Mouse (Mus musculus) kidney, embryonic 16.5 days (tissue): ENCODE measurements around the gene Mettl2. TPM values are rescaled to one million over a fixed set of nuclear protein-coding genes. Genes with fewer than 3 reads are reported as not detected.
"Not testable (repeated sequence)": the region's sequence is repeated elsewhere in the genome, so short reads cannot be mapped to it uniquely, and the experiment has no call there.

Source experiments
- ATAC-seq: fragments of 200-750 bp; cut with Nextera tagmentation; 2 replicates; pipeline ENCODE4 v1.8.0; 2017; ENCODE audit warnings: moderate TSS enrichment; ENCODE audit not compliant: low FRiP score, low TSS enrichment
- H3K27ac ChIP-seq: fragments of 300-500 bp; sonication (generic); 2 replicates; pipeline ENCODE4 v1.5.1; 2014; ENCODE audit warnings: low read length
- H3K27me3 ChIP-seq: fragments of 300-500 bp; sonication (generic); 2 replicates; pipeline ENCODE4 v1.6.1; 2014; ENCODE audit warnings: low read length, control low read depth, mixed read lengths; ENCODE audit not compliant: insufficient read depth
- H3K36me3 ChIP-seq: fragments of 300-500 bp; sonication (generic); 2 replicates; pipeline ENCODE4 v1.6.1; 2014; ENCODE audit warnings: low read length, control low read depth, mixed read lengths; ENCODE audit not compliant: insufficient read depth
- H3K4me1 ChIP-seq: fragments of 300-500 bp; sonication (generic); 2 replicates; pipeline ENCODE4 v1.6.1; 2014; ENCODE audit warnings: low read length, control low read depth, mixed read lengths; ENCODE audit not compliant: insufficient read depth
- H3K4me2 ChIP-seq: fragments of 300-500 bp; sonication (generic); replicated peaks from 2 replicates; pipeline ENCODE4 v1.6.1; 2014; ENCODE audit warnings: low read depth, low read length
- H3K4me3 ChIP-seq: fragments of 300-500 bp; sonication (generic); 2 replicates; pipeline ENCODE4 v1.5.1; 2014; ENCODE audit warnings: mild to moderate bottlenecking, low read length
- H3K9ac ChIP-seq: fragments of 300-500 bp; sonication (generic); replicated peaks from 2 replicates; pipeline ENCODE4 v1.6.1; 2014; ENCODE audit warnings: low read length
- H3K9me3 ChIP-seq: fragments of 300-500 bp; sonication (generic); 2 replicates; pipeline ENCODE4 v1.6.1; 2016; ENCODE audit warnings: low read length, control low read depth
- WGBS: fragments of 180-500 bp; shearing (Covaris S2); extraction: QIAGEN DNeasy Blood & Tissue Kit; methylation state at CpG from one replicate; pipeline ENCODE4 v1.1.7; 2014; 5-methylcytosine and 5-hydroxymethylcytosine counted together
- polyA plus RNA-seq: library from polyadenylated mRNA; unstranded; fragments of >200 nt; fragmentation: Nextera tagmentation; extraction: Ambion mirVana; gene quantifications from 2 replicates; pipeline ENCODE4 v1.2.1, GENCODE M21; 2015

The Mettl2 gene
- polyA plus RNA-seq: 44.7 and 45.7 TPM in 2 replicates

DNA sequence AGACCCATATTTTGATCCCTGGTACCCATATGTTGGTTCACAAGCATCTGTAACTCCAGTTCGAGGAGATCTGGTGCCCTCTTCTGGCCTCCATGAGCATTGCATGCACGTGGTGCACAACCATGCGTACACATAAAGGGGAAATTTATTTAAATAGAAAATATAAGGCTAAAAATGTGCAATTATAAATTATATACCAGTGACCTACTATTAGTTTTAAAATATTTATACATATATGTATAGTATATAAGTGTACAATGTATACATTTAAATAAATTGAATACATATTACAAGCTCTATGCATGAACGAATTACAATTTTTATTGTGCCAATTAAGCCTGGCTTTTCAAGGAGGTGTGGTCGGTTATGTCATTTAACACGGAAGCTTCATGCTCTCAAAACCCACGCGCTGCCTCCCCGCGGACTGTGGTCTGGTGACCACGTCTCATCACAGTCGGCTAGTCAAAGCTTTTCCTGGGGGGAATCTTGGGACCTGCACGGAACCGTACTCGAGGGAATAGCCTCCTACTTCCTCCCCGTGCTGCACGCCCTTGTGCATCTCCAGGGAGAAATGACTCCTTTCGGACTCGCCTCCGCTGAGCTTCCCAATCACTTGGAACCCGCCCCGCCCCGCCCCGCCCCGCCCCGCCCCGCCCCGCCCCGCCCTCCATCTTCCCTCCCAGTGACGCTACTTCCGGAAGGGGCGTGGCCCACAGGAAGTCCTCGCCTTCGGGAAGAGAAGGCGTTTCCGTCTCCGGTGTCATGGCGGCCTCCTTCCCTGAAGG, at the start of gene Mettl2:
Mettl2 (plus strand) TSS at position 691 of the 785 bp plus-strand sequence.
- H3K27me3 ChIP-seq: no peaks in the 10 kb centered on the region
- peaks cover 15% of the 10 kb centered on the region for H3K4me1 ChIP-seq
- peak; percentile 93 for ATAC-seq
- 2% methylated on average over 29 of the region's 38 CpGs for WGBS
- H3K9me3 ChIP-seq: 0 out of 2 replicates have a peak, but pooled peaks cover 2% of the 10 kb centered on the region
- H3K27ac ChIP-seq: peak within 1 kb of the TSS; percentile 80
- peak within 1 kb of the TSS; percentile 95 for H3K4me2 ChIP-seq
- H3K36me3 ChIP-seq: peaks cover 13% of the 10 kb centered on the region
- peak within 1 kb of the TSS; percentile 84 for H3K9ac ChIP-seq
- peak within 1 kb of the TSS; percentile 99 for H3K4me3 ChIP-seq

DNA sequence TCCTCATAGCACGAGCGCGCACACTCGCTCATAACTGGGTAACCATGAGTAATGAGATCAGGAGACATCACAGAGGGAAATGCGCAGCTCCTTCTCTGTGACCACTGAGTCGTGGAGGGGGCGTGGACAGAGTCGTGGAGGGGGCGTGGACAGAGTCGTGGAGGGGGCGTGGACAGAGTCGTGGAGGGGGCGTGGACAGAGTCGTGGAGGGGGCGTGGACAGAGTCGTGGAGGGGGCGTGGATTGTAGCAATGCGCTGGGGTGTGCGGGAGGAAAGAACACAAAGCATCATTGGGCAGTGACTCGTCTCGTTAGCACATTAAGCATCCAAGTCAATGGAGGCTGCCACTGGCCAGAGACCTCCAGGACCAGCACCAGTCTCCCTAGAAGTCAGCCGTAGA, 13.8 kb upstream of the Mettl2 start:
- H3K4me1 ChIP-seq, ATAC-seq, H3K9ac ChIP-seq, H3K9me3 ChIP-seq, H3K27me3 ChIP-seq, H3K4me2 ChIP-seq, H3K36me3 ChIP-seq, H3K27ac ChIP-seq, H3K4me3 ChIP-seq: not testable (repeated sequence)
- 73% methylated on average over 16 of the region's 22 CpGs for WGBS

DNA sequence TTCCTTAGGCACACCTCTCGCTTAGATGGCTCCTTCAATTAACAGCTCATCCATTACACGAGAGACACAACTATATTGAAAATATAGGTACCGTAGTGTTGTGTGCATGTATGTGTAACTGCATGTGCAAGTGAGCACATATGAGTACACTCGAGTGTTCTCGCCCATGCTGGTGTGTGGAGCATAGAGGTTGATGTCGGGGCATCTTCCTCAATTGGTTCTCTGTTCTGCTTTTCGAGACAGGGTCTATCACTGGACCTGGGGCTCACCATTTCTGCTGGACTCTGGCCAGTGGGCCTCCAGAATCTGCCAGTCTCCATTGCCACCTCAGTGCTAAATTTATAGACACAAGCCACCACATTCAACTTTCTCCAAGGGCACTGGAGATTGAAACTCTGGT, 8.4 kb upstream of the Mettl2 start:
- Histone ChIP-seq H3K9me3 (no peaks in the 10 kb centered on the region), H3K27me3 (no peaks in the 10 kb centered on the region), H3K27ac (no peak overlapping the region), H3K36me3 (no peaks in the 10 kb centered on the region), H3K4me2 (no peak overlapping the region), H3K9ac (no peak overlapping the region), H3K4me3 (no peak overlapping the region), H3K4me1 (no peaks in the 10 kb centered on the region)
- no peak for ATAC-seq
- whole genome bisulfite sequencing: 85% methylated on average over 7 of the region's 7 CpGs

DNA sequence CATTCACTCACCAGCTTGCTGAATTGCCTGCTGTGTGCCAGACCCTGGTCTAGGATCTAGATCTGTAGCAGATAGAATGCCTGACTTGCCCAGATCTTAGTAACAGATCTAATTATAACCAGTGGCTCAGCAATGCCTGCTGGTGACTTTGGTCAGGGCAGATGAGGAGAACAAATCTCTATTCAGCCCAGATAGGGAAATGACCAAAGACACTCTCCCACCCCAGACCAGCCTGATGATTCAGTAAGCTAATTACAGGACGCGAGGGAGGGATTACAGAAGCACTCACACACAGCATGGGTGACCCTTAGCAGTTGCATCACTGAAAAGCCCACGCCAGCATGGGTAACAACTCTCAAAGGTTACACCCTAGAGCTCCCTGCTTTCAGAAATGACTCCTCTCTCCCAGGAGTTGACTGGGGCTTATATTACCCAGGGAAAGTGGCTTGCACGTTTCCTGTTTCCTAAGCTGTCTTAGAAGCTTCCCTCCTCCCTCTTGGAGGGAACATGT, 5.6 kb upstream of the Mettl2 start:
- H3K4me1 ChIP-seq: 0 out of 2 replicates have a peak, but pooled peaks cover 3% of the 10 kb centered on the region
- no peak overlapping the region for H3K27ac ChIP-seq
- H3K4me3 ChIP-seq: no peak overlapping the region
- H3K36me3 ChIP-seq: no peaks in the 10 kb centered on the region
- 0 out of 2 replicates have a peak, but pooled peaks cover 2% of the 10 kb centered on the region for H3K9me3 ChIP-seq
- no peak overlapping the region for H3K4me2 ChIP-seq
- no peaks in the 10 kb centered on the region for H3K27me3 ChIP-seq
- no peak overlapping the region; the same call in 1 of the 2 replicates for H3K9ac ChIP-seq
- WGBS: 22% methylated on average over 4 of the region's 4 CpGs
- ATAC-seq: no peak

DNA sequence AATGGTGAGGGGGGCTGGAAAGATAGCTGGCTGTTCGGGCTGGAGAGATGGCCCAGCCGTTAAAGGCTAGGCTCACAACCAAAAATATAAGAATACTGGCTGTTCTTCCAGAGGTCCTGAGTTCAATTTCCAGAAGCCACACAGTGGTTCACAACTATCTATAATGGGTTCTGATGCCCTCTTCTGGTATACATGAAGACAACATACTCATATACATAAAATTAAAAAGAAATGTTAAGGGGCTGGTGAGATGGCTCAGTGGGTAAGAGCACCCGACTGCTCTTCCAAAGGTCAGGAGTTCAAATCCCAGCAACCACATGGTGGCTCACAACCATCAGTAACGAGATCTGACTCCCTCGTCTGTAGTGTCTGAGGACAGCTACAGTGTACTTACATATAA, 4.4 kb upstream of the Mettl2 start:
- not testable (repeated sequence) for H3K36me3 ChIP-seq, H3K4me1 ChIP-seq, H3K27me3 ChIP-seq, H3K4me3 ChIP-seq, H3K9me3 ChIP-seq, ATAC-seq, H3K9ac ChIP-seq, H3K4me2 ChIP-seq, H3K27ac ChIP-seq
- WGBS: 75% methylated on average over 5 of the region's 5 CpGs

DNA sequence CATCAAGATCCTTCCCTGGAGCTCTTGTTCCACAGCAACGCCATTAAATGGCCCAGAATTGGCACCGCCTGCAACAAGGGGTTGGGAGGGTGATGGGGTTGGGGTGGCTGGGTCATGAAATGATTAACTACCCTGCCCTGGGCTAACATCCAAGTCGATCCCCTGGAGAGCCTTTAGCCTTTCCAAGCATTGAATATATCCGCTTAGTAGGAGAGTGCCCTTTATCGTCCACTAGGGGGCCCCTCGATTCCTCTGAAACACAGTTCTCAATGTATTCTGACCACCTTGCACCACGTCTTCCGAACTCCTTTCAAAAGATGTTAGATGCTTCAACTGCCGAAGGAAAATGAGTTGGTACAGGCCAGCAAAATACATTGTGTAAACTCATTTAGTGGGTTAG, 2.2 kb upstream of the Mettl2 start:
- WGBS: 3% methylated on average over 9 of the region's 9 CpGs
- Histone ChIP-seq H3K36me3 (peaks cover 4% of the 10 kb centered on the region; the same call in 1 of the 2 replicates), H3K9me3 (0 out of 2 replicates have a peak, but pooled peaks cover 2% of the 10 kb centered on the region), H3K9ac (no peak overlapping the region), H3K27me3 (no peaks in the 10 kb centered on the region), H3K27ac (no peak overlapping the region), H3K4me3 (no peak overlapping the region), H3K4me1 (peaks cover 15% of the 10 kb centered on the region), H3K4me2 (no peak overlapping the region)
- ATAC-seq: peak; percentile 73

DNA sequence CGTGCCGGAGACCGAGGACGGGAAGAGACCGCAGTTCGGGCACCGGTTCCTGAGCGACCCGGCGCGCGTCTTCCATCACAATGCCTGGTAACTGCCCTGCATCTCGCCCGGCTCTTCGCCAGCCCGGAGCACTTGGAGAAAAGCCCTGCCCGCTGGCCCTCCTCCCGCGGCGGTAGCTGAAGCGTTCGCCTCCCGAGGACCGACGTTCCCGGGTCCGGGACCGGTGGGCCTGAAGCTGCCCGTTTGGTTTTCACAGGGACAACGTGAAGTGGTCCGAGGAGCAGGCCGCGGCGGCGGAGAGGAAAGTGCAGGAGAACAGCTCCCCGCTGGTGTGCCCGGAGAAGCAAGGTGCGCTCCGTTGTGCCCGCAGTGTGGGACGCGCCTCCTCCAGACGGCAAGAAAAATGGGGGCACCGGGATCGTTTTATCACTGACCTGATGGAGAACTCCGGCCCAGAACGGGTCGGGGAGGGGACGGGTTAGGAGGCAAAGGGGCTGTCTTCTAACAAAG, 350 bp downstream of the Mettl2 start:
- peaks cover 16% of the 10 kb centered on the region for H3K36me3 ChIP-seq
- 0 out of 2 replicates have a peak, but pooled peaks cover 2% of the 10 kb centered on the region for H3K9me3 ChIP-seq
- H3K4me2 ChIP-seq: peak overlapping the region; percentile 95
- H3K9ac ChIP-seq: peak overlapping the region; percentile 84
- H3K27me3 ChIP-seq: no peaks in the 10 kb centered on the region
- H3K4me3 ChIP-seq: peak overlapping the region; percentile 99
- H3K4me1 ChIP-seq: peaks cover 15% of the 10 kb centered on the region
- under 1% methylated on average over 49 of the region's 49 CpGs for WGBS
- H3K27ac ChIP-seq: no peak overlapping the region
- peak; percentile 4 for ATAC-seq

DNA sequence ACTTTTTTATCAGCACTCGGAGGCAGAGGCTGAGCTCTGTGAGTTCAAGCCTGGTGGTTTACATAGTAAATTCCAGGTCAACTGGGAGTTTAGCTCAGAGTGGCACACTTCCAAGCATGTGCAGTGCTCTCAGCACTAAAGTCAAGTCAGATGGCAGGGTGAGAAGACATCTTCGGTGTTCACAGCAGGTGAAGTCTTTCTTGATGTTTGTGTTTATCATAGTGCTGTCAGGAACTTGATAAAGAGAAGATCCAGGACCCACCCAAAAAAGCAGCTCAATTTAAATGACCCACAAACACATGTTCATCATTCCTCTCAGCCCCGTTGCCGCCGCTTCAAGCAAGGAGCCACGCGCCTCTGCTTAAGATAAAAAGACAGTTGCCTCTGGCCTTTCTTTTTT, 9.5 kb downstream of the Mettl2 start:
- no peaks in the 10 kb centered on the region for H3K9me3 ChIP-seq
- no peak overlapping the region for H3K4me2 ChIP-seq
- H3K36me3 ChIP-seq: peaks cover 83% of the 10 kb centered on the region
- no peak overlapping the region for H3K9ac ChIP-seq
- H3K4me1 ChIP-seq: no peaks in the 10 kb centered on the region
- WGBS: 94% methylated on average over 7 of the region's 7 CpGs
- ATAC-seq: no peak
- H3K27ac ChIP-seq: no peak overlapping the region
- no peaks in the 10 kb centered on the region for H3K27me3 ChIP-seq
- H3K4me3 ChIP-seq: no peak overlapping the region

DNA sequence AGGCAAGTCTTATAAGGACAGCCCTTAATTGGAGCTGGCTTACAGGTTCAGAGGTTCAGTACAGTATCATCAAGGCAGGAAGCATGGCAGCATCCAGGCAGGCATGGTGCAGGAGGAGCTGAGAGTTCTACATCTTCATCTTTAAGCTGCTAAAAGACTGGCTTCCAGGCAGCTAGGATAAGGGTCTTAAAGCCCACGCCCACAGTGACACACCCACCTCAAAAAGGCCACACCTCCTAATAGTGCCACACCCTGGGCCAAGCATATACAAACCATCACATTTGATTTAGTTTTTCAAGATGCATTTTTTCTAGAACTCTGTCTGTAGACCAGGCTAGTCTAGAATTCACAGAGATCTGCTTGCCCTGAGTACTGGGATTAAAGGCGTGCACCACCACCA, 11.0 kb downstream of the Mettl2 start:
- not testable (repeated sequence) for H3K4me1 ChIP-seq, ATAC-seq, H3K4me2 ChIP-seq, H3K27ac ChIP-seq, H3K9me3 ChIP-seq, H3K27me3 ChIP-seq, H3K4me3 ChIP-seq, H3K9ac ChIP-seq
- WGBS: 89% methylated on average over 2 of the region's 2 CpGs
- peaks cover 80% of the 10 kb centered on the region for H3K36me3 ChIP-seq

DNA sequence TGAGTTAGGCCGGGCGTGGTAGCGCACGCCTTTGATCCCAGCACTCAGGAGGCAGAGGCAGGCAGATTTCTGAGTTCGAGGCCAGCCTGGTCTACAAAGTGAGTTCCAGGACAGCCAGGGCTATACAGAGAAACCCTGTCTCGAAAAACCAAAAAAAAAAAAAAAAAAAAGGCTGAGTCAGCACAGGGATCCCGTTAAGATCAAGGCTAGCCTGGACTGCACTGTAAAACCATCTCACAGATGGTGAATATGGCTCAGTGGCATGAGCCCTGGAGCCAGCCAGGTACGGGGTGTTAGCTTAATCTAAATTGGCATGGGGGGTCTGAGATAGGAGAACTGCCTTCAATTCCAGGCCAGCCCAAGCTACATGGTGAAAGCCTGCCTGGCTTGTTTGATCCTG, 14.3 kb downstream of the Mettl2 start:
- ATAC-seq, H3K9ac ChIP-seq, H3K27me3 ChIP-seq, H3K9me3 ChIP-seq, H3K4me2 ChIP-seq, H3K4me3 ChIP-seq, H3K27ac ChIP-seq, H3K4me1 ChIP-seq: not testable (repeated sequence)
- 96% methylated on average over 7 of the region's 8 CpGs for WGBS
- H3K36me3 ChIP-seq: peaks cover 49% of the 10 kb centered on the region
